ENCODE assay signal across 9 mouse cellular contexts in genomic region chr13:19636131-19636530, GRCm38 (mm10). TPM values are rescaled to one million over a fixed set of nuclear protein-coding genes. Genes with fewer than 3 reads are reported as not detected.
DNase-seq lines count a peak whose midpoint lies in the region; ATAC-seq lines count a peak whose summit lies in the region.
"Had no signal": no experiment of that assay in that cellular context is flagged by ENCODE, and none has a peak within 500 bp of the region (broad histone marks: within the 10 kb centered on the region; RNA-seq: fewer than 3 reads in every experiment).

No protein-coding gene starts in this region.

- no peak overlapping the region for H3K27ac ChIP-seq in heart, embryonic 10.5 days
- H3K27ac ChIP-seq: limb, embryonic 15.5 days had no signal

- no peaks in the 10 kb centered on the region for H3K27me3 ChIP-seq in heart, embryonic 10.5 days (ENCODE audit: insufficient read depth, poor library complexity, severe bottlenecking)
- H3K27me3 ChIP-seq: limb, embryonic 15.5 days had no signal

- H3K4me3 ChIP-seq in heart, embryonic 10.5 days = no peak overlapping the region
- H3K4me3 ChIP-seq: limb, embryonic 15.5 days had no signal

- H3K9me3 ChIP-seq in heart, embryonic 10.5 days = no peaks in the 10 kb centered on the region
- H3K9me3 ChIP-seq: limb, embryonic 15.5 days had no signal

- peak; percentile 80 for ATAC-seq in erythroblast, adult 5-6 weeks (replicated peaks; ENCODE audit: low FRiP score, poor library complexity, severe bottlenecking)

- H3K4me1 ChIP-seq in heart, embryonic 10.5 days = no peaks in the 10 kb centered on the region
- H3K4me1 ChIP-seq: limb, embryonic 15.5 days had no signal

- no peaks in the 10 kb centered on the region for H3K36me3 ChIP-seq in heart, embryonic 10.5 days
- H3K36me3 ChIP-seq: limb, embryonic 15.5 days had no signal

- 59% methylated on average over 4 of the region's 4 CpGs for WGBS in heart, embryonic 10.5 days

- intact Hi-C loops in heart, postnatal 10 days (cut with DNase I) = loop anchor here (5.0 to 10.0 kb wide), 2 partner anchors 181 to 459 kb away; no protein-coding TSS in a partner anchor

- DNase-seq in heart, postnatal 10 days = peak; percentile 10 to 14
- DNase-seq in heart, embryonic 10.5 days (ENCODE audit: low spot score) = no peak
- DNase-seq in 3T3-L1 (ENCODE audit: low read depth, low spot score) (peak; percentile 77), ES-CJ7 (ENCODE audit: low read depth, low spot score) (peak; percentile 76)
- no peak for DNase-seq in B cell, adult 2 months
- DNase-seq in urinary bladder, postnatal 4 days (ENCODE audit: low spot score in 2 of 2) = no peak
- no peak for DNase-seq in gastrocnemius, postnatal 10 days

RNA-seq across cellular contexts. Expression of gene Sfrp4, which starts 13.2 kb away (rescaled TPM):
- total RNA-seq in heart, postnatal 10 days (2021) = under 1 TPM; 0.17 to 0.57 TPM
- 0.48 and 0.58 TPM in 2 replicates for polyA plus RNA-seq in heart, embryonic 10.5 days (2016; fragmentation: Nextera tagmentation; extraction: Ambion mirVana)
- 2.1 TPM in 1 of 2 replicates, not detected in the other for total RNA-seq in erythroblast, adult 5-6 weeks (2015; ENCODE audit: low replicate concordance)
- total RNA-seq in erythroblast, adult 5-6 weeks (2017; ENCODE audit: low replicate concordance) = 1.6 and 2.6 TPM in 2 replicates
- 10 to 100 TPM; 19.9 to 40.5 TPM for total RNA-seq in gastrocnemius, postnatal 10 days (2021)

RNA-seq across cellular contexts. Expression of gene Epdr1, which starts 16.4 kb away (rescaled TPM):
- total RNA-seq in heart, postnatal 10 days (2021) = 10 to 100 TPM; 10.0 to 10.9 TPM
- 21.0 and 33.2 TPM in 2 replicates for polyA plus RNA-seq in heart, embryonic 10.5 days (2016; fragmentation: Nextera tagmentation; extraction: Ambion mirVana)
- total RNA-seq in erythroblast, adult 5-6 weeks (2015; ENCODE audit: low replicate concordance) = 12.1 and 13.8 TPM in 2 replicates
- total RNA-seq in erythroblast, adult 5-6 weeks (2017; ENCODE audit: low replicate concordance) = 4.7 and 13.7 TPM in 2 replicates
- 10 to 100 TPM; 54.0 to 55.1 TPM for total RNA-seq in gastrocnemius, postnatal 10 days (2021)

Comparison
In these comparisons a context has a peak if more than half of its experiments do, and no peak if none do; other contexts are left out.
1. DNase-seq: peak in heart, postnatal 10 days (2 of 2), 3T3-L1 (single experiment) and ES-CJ7 (single experiment); none in heart, embryonic 10.5 days (single experiment), B cell, adult 2 months (0 of 2), urinary bladder, postnatal 4 days (0 of 2) and gastrocnemius, postnatal 10 days (single experiment).
2. RNA of gene Sfrp4, which starts 13.2 kb away (total RNA-seq): 19.9 to 40.5 TPM in gastrocnemius, postnatal 10 days; 1.6 to 2.6 TPM in erythroblast, adult 5-6 weeks and 0.17 to 0.57 TPM in heart, postnatal 10 days; every median in the first group is over 4 times any median in the second.